Mouse (Mus musculus) embryonic fibroblast, embryonic 13.5 days (primary cell): ENCODE data around the gene Csrnp1. TPM values are rescaled to one million over a fixed set of nuclear protein-coding genes. Genes with fewer than 3 reads are reported as not detected.
A peak's percentile ranks its signal among the peaks of the same experiment; 100 is the strongest.

ENCODE experiments used
- H3K27ac ChIP-seq: 2 replicates; pipeline ENCODE4 v1.5.1; 2012; ENCODE audit warnings: low read length, control low read depth, inconsistent platforms; ENCODE audit not compliant: insufficient read depth
- H3K4me1 ChIP-seq: 2 replicates; pipeline ENCODE4 v1.6.1; 2011; ENCODE audit warnings: low read length; ENCODE audit not compliant: control insufficient read depth, insufficient read depth
- H3K4me3 ChIP-seq: 2 replicates; pipeline ENCODE4 v1.5.1; 2011; ENCODE audit warnings: mild to moderate bottlenecking, control low read depth, low read length; ENCODE audit not compliant: insufficient read depth
- CTCF ChIP-seq: IDR thresholded peaks from 2 replicates; pipeline ENCODE4 v1.5.1; 2011; ENCODE audit warnings: mild to moderate bottlenecking, control low read depth, low read length, moderate library complexity, borderline replicate concordance; ENCODE audit not compliant: insufficient read depth
- POLR2A ChIP-seq: IDR thresholded peaks from 2 replicates; pipeline ENCODE4 v1.6.1; 2011; ENCODE audit warnings: low read depth, mild to moderate bottlenecking, control low read depth, low read length, moderate library complexity
- polyA plus RNA-seq: library from polyadenylated mRNA; stranded (reverse); fragments of >200 nt; gene quantifications from 2 replicates; pipeline ENCODE4 v1.2.4, GENCODE M21; 2011; ENCODE audit warnings: low read depth; ENCODE audit not compliant: missing spikeins, insufficient read length

Csrnp1 gene
- polyA plus RNA-seq, 1 experiment = 17.7 TPM

GRCm38 (mm10) chr9:119991310-119991709 is 6.9 kb upstream of the Csrnp1 start:
- H3K4me3 ChIP-seq = no peak overlapping the region
- H3K4me1 ChIP-seq = no peaks in the 10 kb centered on the region
- no peak overlapping the region for H3K27ac ChIP-seq
- no peak for TF ChIP-seq CTCF
- TF ChIP-seq POLR2A = no peak

- TF ChIP-seq CTCF (no peak), POLR2A (no peak)
- Histone ChIP-seq H3K4me1 (no peaks in the 10 kb centered on the region; the same call in 1 of the 2 replicates), H3K4me3 (no peak overlapping the region)
Measured at GRCm38 (mm10) chr9:119988304-119988703, 3.8 kb upstream of the Csrnp1 start.

GRCm38 (mm10) chr9:119985881-119986574 is 1.6 kb upstream of the Csrnp1 start:
- TF ChIP-seq CTCF (no peak), POLR2A (no peak)
- H3K4me3 ChIP-seq = no peak overlapping the region
- no peaks in the 10 kb centered on the region; the same call in 1 of the 2 replicates for H3K4me1 ChIP-seq
- no peak overlapping the region for H3K27ac ChIP-seq

More at GRCm38 (mm10) chr9:119988304-119988703, 3.8 kb upstream of the Csrnp1 start:
- H3K27ac ChIP-seq = no peak overlapping the region

- Histone ChIP-seq H3K27ac (peak overlapping the region; percentile 97), H3K4me3 (peak overlapping the region; percentile 76), H3K4me1 (peaks cover 9% of the 10 kb centered on the region)
- TF ChIP-seq CTCF = no peak
- TF ChIP-seq POLR2A = peak; percentile 95
Measured at GRCm38 (mm10) chr9:119983585-119984535, 598 bp downstream of the Csrnp1 start.

- Histone ChIP-seq H3K27ac (peak overlapping the region; percentile 97), H3K4me1 (peaks cover 17% of the 10 kb centered on the region), H3K4me3 (peak overlapping the region; percentile 76)
- TF ChIP-seq CTCF (no peak), POLR2A (no peak)
Measured at GRCm38 (mm10) chr9:119982956-119983551, 1.4 kb downstream of the Csrnp1 start.

GRCm38 (mm10) chr9:119982241-119982811 is 2.1 kb downstream of the Csrnp1 start:
- no peak for TF ChIP-seq POLR2A
- TF ChIP-seq CTCF = peak; percentile 62; the same call in 1 of the 2 replicates
- Histone ChIP-seq H3K4me1 (peaks cover 23% of the 10 kb centered on the region), H3K4me3 (peak overlapping the region; percentile 76), H3K27ac (peak overlapping the region; percentile 97)

GRCm38 (mm10) chr9:119981183-119982179 is 3.0 kb downstream of the Csrnp1 start:
- peak overlapping the region; percentile 76 for H3K4me3 ChIP-seq
- peak overlapping the region; percentile 97 for H3K27ac ChIP-seq
- TF ChIP-seq POLR2A (peak; percentile 44), CTCF (no peak)
- peaks cover 31% of the 10 kb centered on the region for H3K4me1 ChIP-seq

GRCm38 (mm10) chr9:119980770-119981182 is 3.7 kb downstream of the Csrnp1 start:
- no peak for TF ChIP-seq POLR2A
- no peak for TF ChIP-seq CTCF

More at GRCm38 (mm10) chr9:119980770-119981182, 3.7 kb downstream of the Csrnp1 start:
- Histone ChIP-seq H3K4me3 (peak overlapping the region; percentile 22), H3K4me1 (peaks cover 31% of the 10 kb centered on the region), H3K27ac (peak overlapping the region; percentile 97)
